ENCODE assay signal across 8 mouse cellular contexts in the genomic region with DNA sequence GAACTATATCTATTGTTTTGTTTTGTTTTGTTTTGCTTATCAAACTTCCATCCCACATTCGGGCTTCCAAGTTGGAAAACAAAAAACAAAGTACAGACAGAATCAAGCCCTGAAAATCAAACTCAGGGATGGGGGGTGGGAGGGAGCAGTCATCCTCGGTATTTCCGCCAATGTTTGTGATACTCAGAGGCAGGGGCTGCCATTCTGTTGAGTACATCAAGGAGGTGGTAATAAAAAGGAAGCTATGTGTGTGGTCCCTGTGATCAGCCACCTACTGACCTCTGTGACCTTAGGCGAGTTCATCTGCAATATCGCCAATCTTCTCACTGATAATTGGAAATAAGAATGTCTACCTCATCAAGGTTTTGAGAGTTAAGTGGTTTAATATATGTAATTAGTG. TPM values are rescaled to one million over a fixed set of nuclear protein-coding genes. Genes with fewer than 3 reads are reported as not detected.
DNase-seq lines count a peak whose midpoint lies in the region; ATAC-seq and TF ChIP-seq lines count a peak whose summit lies in the region.

No protein-coding gene starts in this region.

- H3K36me3 ChIP-seq in forebrain, embryonic 13.5 days (ENCODE audit: poor library complexity, severe bottlenecking): no peaks in the 10 kb centered on the region
- H3K36me3 ChIP-seq in liver, embryonic 14.5 days (replicated peaks; ENCODE audit: control insufficient read depth, insufficient read depth, low read depth): no peaks in the 10 kb centered on the region

- peak overlapping the region; percentile 89 for H3K4me3 ChIP-seq in gastrocnemius, adult 2 months
- H3K4me3 ChIP-seq in forebrain, embryonic 13.5 days: peak overlapping the region; percentile 70
- peak overlapping the region; percentile 33 to 80 for H3K4me3 ChIP-seq in liver, embryonic 14.5 days (ENCODE audit: insufficient read depth in 1 of 2, low read depth in 2 of 2, low read length in 2 of 2)

- no peaks in the 10 kb centered on the region for H3K9me3 ChIP-seq in forebrain, embryonic 13.5 days (replicated peaks)
- H3K9me3 ChIP-seq in liver, embryonic 14.5 days (ENCODE audit: control insufficient read depth, low read length): no peaks in the 10 kb centered on the region

- intact Hi-C loops in gastrocnemius, adult 2 months (cut with DNase I): no loop called here

- no peak for TF ChIP-seq CTCF in gastrocnemius, adult 2 months (IDR thresholded peaks at IDR 0.05)
- no peak for TF ChIP-seq CTCF in liver, embryonic 14.5 days (IDR thresholded peaks at IDR 0.05; ENCODE audit: low read depth)

- H3K27ac ChIP-seq in gastrocnemius, adult 2 months: peak overlapping the region; percentile 67; the same call in 1 of the 2 replicates
- no peak overlapping the region for H3K27ac ChIP-seq in forebrain, embryonic 13.5 days
- no peak overlapping the region for H3K27ac ChIP-seq in liver, embryonic 14.5 days

- H3K27me3 ChIP-seq in forebrain, embryonic 13.5 days: no peaks in the 10 kb centered on the region
- H3K27me3 ChIP-seq in liver, embryonic 14.5 days (ENCODE audit: control insufficient read depth, insufficient read depth, low read length): no peaks in the 10 kb centered on the region

- H3K4me1 ChIP-seq in forebrain, embryonic 13.5 days: peaks cover 14% of the 10 kb centered on the region
- H3K4me1 ChIP-seq in liver, embryonic 14.5 days (replicated peaks; ENCODE audit: control insufficient read depth in 2 of 2, insufficient read depth in 2 of 2, low read length in 1 of 2): peaks cover 6 to 13% of the 10 kb centered on the region in 2 experiments; a peak in 3 of 4 replicates

- H3K4me2 ChIP-seq in forebrain, embryonic 13.5 days: peak overlapping the region; percentile 51
- H3K4me2 ChIP-seq in liver, embryonic 14.5 days (ENCODE audit: low read depth): peak overlapping the region; percentile 98

- 30% methylated on average over 5 of the region's 5 CpGs for WGBS in forebrain, embryonic 13.5 days
- 11% methylated on average over 5 of the region's 5 CpGs for WGBS in liver, embryonic 14.5 days (ENCODE audit: insufficient replicate concordance)

- no peak for ATAC-seq in forebrain, embryonic 13.5 days
- ATAC-seq in liver, embryonic 14.5 days (ENCODE audit: insufficient read depth): no peak
- ATAC-seq in activated CD4-positive, CD25-positive, alpha-beta regulatory T cell, adult 4 months: no peak

- no peak for DNase-seq in gastrocnemius, adult 2 months
- DNase-seq in gastrocnemius, postnatal 10 days: no peak
- peak; percentile 9 to 18 for DNase-seq in B cell, adult 2 months
- DNase-seq in liver, embryonic 14.5 days (ENCODE audit: low read depth in 3 of 3, low spot score in 3 of 3): no peak
- DNase-seq in right cerebral cortex, postnatal 4 days: no peak
- no peak for DNase-seq in adrenal gland, postnatal 14 days

- no peak overlapping the region for H3K9ac ChIP-seq in forebrain, embryonic 13.5 days
- peak overlapping the region; percentile 36 for H3K9ac ChIP-seq in liver, embryonic 14.5 days (replicated peaks)

- no peak for TF ChIP-seq EP300 in liver, embryonic 14.5 days (IDR thresholded peaks at IDR 0.05; ENCODE audit: low read depth)

RNA-seq across cellular contexts. Expression of a gene that starts 0.3 kb away (rescaled TPM):
- total RNA-seq in gastrocnemius, adult 2 months (2021): 10 to 100 TPM; 26.2 to 39.2 TPM
- total RNA-seq in gastrocnemius, postnatal 10 days (2021): 10 to 100 TPM; 17.9 to 18.7 TPM
- polyA plus RNA-seq in forebrain, embryonic 13.5 days (2015; fragmentation: Nextera tagmentation; extraction: Ambion mirVana): 43.1 and 45.7 TPM in 2 replicates
- polyA plus RNA-seq in liver, embryonic 14.5 days (2012; rRNA removed): 6.2 and 6.6 TPM in 2 replicates
- polyA plus RNA-seq in liver, embryonic 14.5 days (2014; fragmentation: Nextera tagmentation; extraction: Ambion mirVana): 7.4 and 7.5 TPM in 2 replicates
- 10 to 100 TPM; 12.1 to 15.4 TPM for polyA plus RNA-seq in activated CD4-positive, CD25-positive, alpha-beta regulatory T cell, adult 4 months (2017; shearing (Covaris generic))
- 48.4 and 50.5 TPM in 2 replicates for total RNA-seq in adrenal gland, postnatal 14 days (2021)

RNA-seq across cellular contexts. Expression of a gene that starts 21.5 kb away (rescaled TPM):
- not detected for total RNA-seq in gastrocnemius, adult 2 months (2021)
- total RNA-seq in gastrocnemius, postnatal 10 days (2021): not detected
- not detected in 2 replicates for polyA plus RNA-seq in forebrain, embryonic 13.5 days (2015; fragmentation: Nextera tagmentation; extraction: Ambion mirVana)
- not detected in 2 replicates for polyA plus RNA-seq in liver, embryonic 14.5 days (2012; rRNA removed)
- polyA plus RNA-seq in liver, embryonic 14.5 days (2014; fragmentation: Nextera tagmentation; extraction: Ambion mirVana): not detected in 2 replicates
- polyA plus RNA-seq in activated CD4-positive, CD25-positive, alpha-beta regulatory T cell, adult 4 months (2017; shearing (Covaris generic)): not detected
- not detected in 2 replicates for total RNA-seq in adrenal gland, postnatal 14 days (2021)

RNA-seq across cellular contexts. Expression of a gene that starts 35.2 kb away (rescaled TPM):
- total RNA-seq in gastrocnemius, adult 2 months (2021): 10 to 100 TPM; 17.7 to 34.1 TPM
- total RNA-seq in gastrocnemius, postnatal 10 days (2021): 1 to 10 TPM; 5.6 to 7.6 TPM
- 0.08 TPM in 1 of 2 replicates, not detected in the other for polyA plus RNA-seq in forebrain, embryonic 13.5 days (2015; fragmentation: Nextera tagmentation; extraction: Ambion mirVana)
- polyA plus RNA-seq in liver, embryonic 14.5 days (2012; rRNA removed): not detected in 2 replicates
- not detected in 2 replicates for polyA plus RNA-seq in liver, embryonic 14.5 days (2014; fragmentation: Nextera tagmentation; extraction: Ambion mirVana)
- not detected for polyA plus RNA-seq in activated CD4-positive, CD25-positive, alpha-beta regulatory T cell, adult 4 months (2017; shearing (Covaris generic))
- total RNA-seq in adrenal gland, postnatal 14 days (2021): 0.26 and 0.45 TPM in 2 replicates

RNA-seq across cellular contexts. Expression of a gene that starts 54.2 kb away (rescaled TPM):
- total RNA-seq in gastrocnemius, adult 2 months (2021): under 1 TPM; 0.08 to 0.25 TPM
- total RNA-seq in gastrocnemius, postnatal 10 days (2021): under 1 TPM; 0.42 to 0.54 TPM
- 0.05 and 0.10 TPM in 2 replicates for polyA plus RNA-seq in forebrain, embryonic 13.5 days (2015; fragmentation: Nextera tagmentation; extraction: Ambion mirVana)
- polyA plus RNA-seq in liver, embryonic 14.5 days (2012; rRNA removed): 0.02 TPM in 1 of 2 replicates, not detected in the other
- polyA plus RNA-seq in liver, embryonic 14.5 days (2014; fragmentation: Nextera tagmentation; extraction: Ambion mirVana): not detected in 2 replicates
- polyA plus RNA-seq in activated CD4-positive, CD25-positive, alpha-beta regulatory T cell, adult 4 months (2017; shearing (Covaris generic)): not detected
- not detected in 2 replicates for total RNA-seq in adrenal gland, postnatal 14 days (2021)

Comparison
In these comparisons a context has a peak if more than half of its experiments do, and no peak if none do; other contexts are left out.
1. DNase-seq: peak in B cell, adult 2 months (2 of 2); none in gastrocnemius, adult 2 months (single experiment), gastrocnemius, postnatal 10 days (single experiment), liver, embryonic 14.5 days (0 of 3), right cerebral cortex, postnatal 4 days (single experiment) and adrenal gland, postnatal 14 days (single experiment).
2. Peak in every context shown above with its lines, with median percentiles within 50 percentile points of each other: H3K4me3 ChIP-seq.